Mouse (Mus musculus): ENCODE measurements around the gene Cysltr2. TPM values are rescaled to one million over a fixed set of nuclear protein-coding genes. Genes with fewer than 3 reads are reported as not detected.

Gene Cysltr2
- polyA plus RNA-seq, 1 experiment from 2014 or later, result not detected

GRCm38 (mm10) chr14:72980106-72980505 is 68.8 kb downstream of the Cysltr2 start:
- DNase-seq (ENCODE audit: low spot score, missing footprints) (no peak), ATAC-seq (ENCODE audit: low FRiP score) (no peak)
- Histone ChIP-seq H3K9me3 (ENCODE audit: control insufficient read depth, low read length) (no peaks in the 10 kb centered on the region), H3K4me3 (ENCODE audit: low read depth, low read length) (no peak overlapping the region), H3K9ac (ENCODE audit: low read length) (no peak overlapping the region), H3K36me3 (ENCODE audit: control insufficient read depth, insufficient read depth, low read length) (no peaks in the 10 kb centered on the region), H3K4me2 (no peak overlapping the region), H3K27ac (ENCODE audit: low read depth, low read length) (no peak overlapping the region), H3K27me3 (ENCODE audit: control insufficient read depth, insufficient read depth, low read length) (no peaks in the 10 kb centered on the region), H3K4me1 (ENCODE audit: control insufficient read depth, insufficient read depth, low read length) (0 out of 2 replicates have a peak, but pooled peaks cover 3% of the 10 kb centered on the region)
- 96% methylated on average over 29 of the region's 29 CpGs for WGBS

- ATAC-seq (ENCODE audit: low FRiP score) (no peak), DNase-seq (ENCODE audit: low spot score, missing footprints) (no peak)
- Histone ChIP-seq H3K27me3 (ENCODE audit: control insufficient read depth, insufficient read depth, low read length) (no peaks in the 10 kb centered on the region), H3K4me2 (no peak overlapping the region), H3K9me3 (ENCODE audit: control insufficient read depth, low read length) (no peaks in the 10 kb centered on the region), H3K9ac (ENCODE audit: low read length) (no peak overlapping the region), H3K36me3 (ENCODE audit: control insufficient read depth, insufficient read depth, low read length) (no peaks in the 10 kb centered on the region), H3K4me1 (ENCODE audit: control insufficient read depth, insufficient read depth, low read length) (no peaks in the 10 kb centered on the region), H3K27ac (ENCODE audit: low read depth, low read length) (no peak overlapping the region), H3K4me3 (ENCODE audit: low read depth, low read length) (no peak overlapping the region)
- WGBS, result 79% methylated on average over 2 of the region's 2 CpGs
Measured at GRCm38 (mm10) chr14:72976111-72976510, 72.8 kb downstream of the Cysltr2 start.

Other genes starting within 250 kb of the Cysltr2 start
- 169 and 177 TPM in 2 replicates for gene Rcbtb2, start 73.9 kb upstream of the Cysltr2 start, polyA plus RNA-seq (2014; fragmentation: Nextera tagmentation; extraction: Ambion mirVana)
- gene Lpar6, start 188.8 kb upstream of the Cysltr2 start, polyA plus RNA-seq (2014; fragmentation: Nextera tagmentation; extraction: Ambion mirVana), result 17.7 and 17.8 TPM in 2 replicates